Mouse (Mus musculus): ENCODE results near the gene Capn15.

Capn15 gene

GRCm38 (mm10) chr17:25957586-25958051 is 28.0 kb downstream of the Capn15 start:
- in situ Hi-C loops (cut with MboI; ENCODE audit: low sequenced_read_pairs): no loop called here

- in situ Hi-C loops (cut with MboI; ENCODE audit: low sequenced_read_pairs): no loop called here
Observed at GRCm38 (mm10) chr17:25956631-25957030, 29.0 kb downstream of the Capn15 start.

GRCm38 (mm10) chr17:25956201-25956600 is 29.4 kb downstream of the Capn15 start:
- in situ Hi-C loops (cut with MboI; ENCODE audit: low sequenced_read_pairs): no loop called here

- in situ Hi-C loops (cut with MboI; ENCODE audit: low sequenced_read_pairs): no loop called here
Observed at GRCm38 (mm10) chr17:25955736-25956135, 29.9 kb downstream of the Capn15 start.

- in situ Hi-C loops (cut with MboI; ENCODE audit: low sequenced_read_pairs): no loop called here
Observed at GRCm38 (mm10) chr17:25954671-25955070, 30.9 kb downstream of the Capn15 start.

GRCm38 (mm10) chr17:25953161-25953560 is 32.4 kb downstream of the Capn15 start:
- in situ Hi-C loops (cut with MboI; ENCODE audit: low sequenced_read_pairs): no loop called here

GRCm38 (mm10) chr17:25951803-25952623 is 33.6 kb downstream of the Capn15 start, which contains the start of gene A930017K11Rik:
A930017K11Rik (minus strand) TSS chr17:25952565.
- in situ Hi-C loops (cut with MboI; ENCODE audit: low sequenced_read_pairs): no loop called here

- in situ Hi-C loops (cut with MboI; ENCODE audit: low sequenced_read_pairs): no loop called here
Observed at GRCm38 (mm10) chr17:25951225-25951802, 34.3 kb downstream of the Capn15 start.

- in situ Hi-C loops (cut with MboI; ENCODE audit: low sequenced_read_pairs): no loop called here
Observed at GRCm38 (mm10) chr17:25950706-25951105, 34.9 kb downstream of the Capn15 start.

GRCm38 (mm10) chr17:25949981-25950380 is 35.6 kb downstream of the Capn15 start:
- in situ Hi-C loops (cut with MboI; ENCODE audit: low sequenced_read_pairs): no loop called here

GRCm38 (mm10) chr17:25948051-25948450 is 37.5 kb downstream of the Capn15 start:
- in situ Hi-C loops (cut with MboI; ENCODE audit: low sequenced_read_pairs): no loop called here

- in situ Hi-C loops (cut with MboI; ENCODE audit: low sequenced_read_pairs): no loop called here
Observed at GRCm38 (mm10) chr17:25947576-25947975, 38.0 kb downstream of the Capn15 start.

GRCm38 (mm10) chr17:25946891-25947290 is 38.7 kb downstream of the Capn15 start:
- in situ Hi-C loops (cut with MboI; ENCODE audit: low sequenced_read_pairs): no loop called here

- in situ Hi-C loops (cut with MboI; ENCODE audit: low sequenced_read_pairs): no loop called here
Observed at GRCm38 (mm10) chr17:25946349-25946748, 39.2 kb downstream of the Capn15 start.

GRCm38 (mm10) chr17:25945517-25946155 is 40.0 kb downstream of the Capn15 start:
- in situ Hi-C loops (cut with MboI; ENCODE audit: low sequenced_read_pairs): no loop called here

- in situ Hi-C loops (cut with MboI; ENCODE audit: low sequenced_read_pairs): no loop called here
Observed at GRCm38 (mm10) chr17:25944366-25945163, 41.0 kb downstream of the Capn15 start, which contains the start of the genes Pigq and Nhlrc4. Pigq (minus strand) TSS chr17:25944936. Nhlrc4 (minus strand) TSS chr17:25944961.

- in situ Hi-C loops (cut with MboI; ENCODE audit: low sequenced_read_pairs): no loop called here
Observed at GRCm38 (mm10) chr17:25943769-25944168, 41.8 kb downstream of the Capn15 start.

- in situ Hi-C loops (cut with MboI; ENCODE audit: low sequenced_read_pairs): no loop called here
Observed at GRCm38 (mm10) chr17:25943221-25943620, 42.4 kb downstream of the Capn15 start.

GRCm38 (mm10) chr17:25942597-25943151 is 42.9 kb downstream of the Capn15 start:
- in situ Hi-C loops (cut with MboI; ENCODE audit: low sequenced_read_pairs): no loop called here

GRCm38 (mm10) chr17:25941511-25942241 is 43.9 kb downstream of the Capn15 start:
- in situ Hi-C loops (cut with MboI; ENCODE audit: low sequenced_read_pairs): no loop called here

Measured in CH12F3 (cell line).